Mouse (Mus musculus): ENCODE measurements around the gene Ntsr2. TPM values are rescaled to one million over a fixed set of nuclear protein-coding genes. Genes with fewer than 3 reads are reported as not detected.

The Ntsr2 gene
- polyA plus RNA-seq, 2 experiments = not detected

- Histone ChIP-seq H3K4me1 (ENCODE audit: control insufficient read depth, insufficient read depth, low read length) (no peaks in the 10 kb centered on the region), H3K9ac (ENCODE audit: low read depth, low read length, severe bottlenecking) (no peak overlapping the region), H3K9me3 (ENCODE audit: control insufficient read depth, low read length) (no peaks in the 10 kb centered on the region), H3K36me3 (ENCODE audit: control insufficient read depth, insufficient read depth, low read length) (no peaks in the 10 kb centered on the region), H3K4me2 (replicated peaks; ENCODE audit: low read depth, low read length, severe bottlenecking) (no peak overlapping the region), H3K4me3 (replicated peaks; ENCODE audit: low read length) (no peak overlapping the region), H3K27ac (replicated peaks; ENCODE audit: low read depth, low read length) (no peak overlapping the region), H3K27me3 (ENCODE audit: control insufficient read depth, insufficient read depth, low read length) (no peaks in the 10 kb centered on the region)
- DNase-seq (ENCODE audit: low spot score) (no peak), ATAC-seq (ENCODE audit: low FRiP score, low read depth) (no peak)
- no peak for TF ChIP-seq POLR2A (IDR thresholded peaks at IDR 0.05; ENCODE audit: borderline replicate concordance, extremely low read depth, insufficient read depth, insufficient read length)
- 83% methylated on average over 2 of the region's 2 CpGs for WGBS
These were observed 21.8 kb upstream of the Ntsr2 start for GRCm38 (mm10) chr12:16631423-16631822.

- Histone ChIP-seq H3K27ac (replicated peaks; ENCODE audit: low read depth, low read length) (no peak overlapping the region), H3K4me3 (replicated peaks; ENCODE audit: low read length) (no peak overlapping the region), H3K36me3 (ENCODE audit: control insufficient read depth, insufficient read depth, low read length) (no peaks in the 10 kb centered on the region), H3K9me3 (ENCODE audit: control insufficient read depth, low read length) (no peaks in the 10 kb centered on the region), H3K4me1 (ENCODE audit: control insufficient read depth, insufficient read depth, low read length) (no peaks in the 10 kb centered on the region), H3K27me3 (ENCODE audit: control insufficient read depth, insufficient read depth, low read length) (no peaks in the 10 kb centered on the region), H3K9ac (ENCODE audit: low read depth, low read length, severe bottlenecking) (no peak overlapping the region), H3K4me2 (replicated peaks; ENCODE audit: low read depth, low read length, severe bottlenecking) (no peak overlapping the region)
- 83% methylated on average over 6 of the region's 6 CpGs for WGBS
- no peak for TF ChIP-seq POLR2A (IDR thresholded peaks at IDR 0.05; ENCODE audit: borderline replicate concordance, extremely low read depth, insufficient read depth, insufficient read length)
- ATAC-seq (ENCODE audit: low FRiP score, low read depth) (no peak), DNase-seq (ENCODE audit: low spot score) (no peak)
These were observed 19.9 kb upstream of the Ntsr2 start for GRCm38 (mm10) chr12:16633235-16633634.

GRCm38 (mm10) chr12:16634075-16634813, 18.9 kb upstream of the Ntsr2 start:
- no peaks in the 10 kb centered on the region for H3K36me3 ChIP-seq (ENCODE audit: control insufficient read depth, insufficient read depth, low read length)
- no peak overlapping the region for H3K27ac ChIP-seq (replicated peaks; ENCODE audit: low read depth, low read length)
- no peaks in the 10 kb centered on the region for H3K9me3 ChIP-seq (ENCODE audit: control insufficient read depth, low read length)
- no peak overlapping the region for H3K4me3 ChIP-seq (replicated peaks; ENCODE audit: low read length)
- no peaks in the 10 kb centered on the region for H3K4me1 ChIP-seq (ENCODE audit: control insufficient read depth, insufficient read depth, low read length)
- H3K4me2 ChIP-seq (replicated peaks; ENCODE audit: low read depth, low read length, severe bottlenecking) = no peak overlapping the region
- no peak overlapping the region for H3K9ac ChIP-seq (ENCODE audit: low read depth, low read length, severe bottlenecking)
- WGBS = 57% methylated on average over 14 of the region's 14 CpGs
- no peak for TF ChIP-seq POLR2A (IDR thresholded peaks at IDR 0.05; ENCODE audit: borderline replicate concordance, extremely low read depth, insufficient read depth, insufficient read length)
- H3K27me3 ChIP-seq (ENCODE audit: control insufficient read depth, insufficient read depth, low read length) = no peaks in the 10 kb centered on the region
- ATAC-seq (ENCODE audit: low FRiP score, low read depth) (no peak), DNase-seq (ENCODE audit: low spot score) (peak; percentile 24)

GRCm38 (mm10) chr12:16635816-16636215, 17.4 kb upstream of the Ntsr2 start:
- 75% methylated on average over 6 of the region's 6 CpGs for WGBS
- no peak overlapping the region for H3K9ac ChIP-seq (ENCODE audit: low read depth, low read length, severe bottlenecking)
- H3K4me1 ChIP-seq (ENCODE audit: control insufficient read depth, insufficient read depth, low read length) = no peaks in the 10 kb centered on the region
- no peak overlapping the region for H3K4me3 ChIP-seq (replicated peaks; ENCODE audit: low read length)
- ATAC-seq (ENCODE audit: low FRiP score, low read depth) (no peak), DNase-seq (ENCODE audit: low spot score) (no peak)
- no peak overlapping the region for H3K4me2 ChIP-seq (replicated peaks; ENCODE audit: low read depth, low read length, severe bottlenecking)
- no peaks in the 10 kb centered on the region for H3K36me3 ChIP-seq (ENCODE audit: control insufficient read depth, insufficient read depth, low read length)
- H3K9me3 ChIP-seq (ENCODE audit: control insufficient read depth, low read length) = no peaks in the 10 kb centered on the region
- no peak overlapping the region for H3K27ac ChIP-seq (replicated peaks; ENCODE audit: low read depth, low read length)
- H3K27me3 ChIP-seq (ENCODE audit: control insufficient read depth, insufficient read depth, low read length) = no peaks in the 10 kb centered on the region
- TF ChIP-seq POLR2A (IDR thresholded peaks at IDR 0.05; ENCODE audit: borderline replicate concordance, extremely low read depth, insufficient read depth, insufficient read length) = no peak

GRCm38 (mm10) chr12:16639078-16639771, 14.0 kb upstream of the Ntsr2 start:
- DNase-seq (ENCODE audit: low spot score) = no peak
- no peaks in the 10 kb centered on the region for H3K36me3 ChIP-seq (ENCODE audit: control insufficient read depth, insufficient read depth, low read length)
- no peaks in the 10 kb centered on the region for H3K9me3 ChIP-seq (ENCODE audit: control insufficient read depth, low read length)
- no peak overlapping the region for H3K9ac ChIP-seq (ENCODE audit: low read depth, low read length, severe bottlenecking)
- no peak overlapping the region for H3K27ac ChIP-seq (replicated peaks; ENCODE audit: low read depth, low read length)
- no peak overlapping the region for H3K4me3 ChIP-seq (replicated peaks; ENCODE audit: low read length)
- ATAC-seq (ENCODE audit: low FRiP score, low read depth) = no peak
- no peaks in the 10 kb centered on the region for H3K27me3 ChIP-seq (ENCODE audit: control insufficient read depth, insufficient read depth, low read length)
- WGBS = 65% methylated on average over 12 of the region's 12 CpGs
- H3K4me1 ChIP-seq (ENCODE audit: control insufficient read depth, insufficient read depth, low read length) = no peaks in the 10 kb centered on the region
- H3K4me2 ChIP-seq (replicated peaks; ENCODE audit: low read depth, low read length, severe bottlenecking) = no peak overlapping the region
- TF ChIP-seq POLR2A (IDR thresholded peaks at IDR 0.05; ENCODE audit: borderline replicate concordance, extremely low read depth, insufficient read depth, insufficient read length) = no peak
